Mouse (Mus musculus) liver, embryonic 11.5 days (tissue): ENCODE data around the gene Fam171b. TPM values are rescaled to one million over a fixed set of nuclear protein-coding genes. Genes with fewer than 3 reads are reported as not detected.

Experiments
- ATAC-seq: fragments of 200-750 bp; cut with Nextera tagmentation; replicated peaks from 2 replicates; pipeline ENCODE4 v1.8.0; 2017; ENCODE audit warnings: moderate number of reproducible peaks, mild to moderate bottlenecking, moderate TSS enrichment, moderate library complexity; ENCODE audit not compliant: low FRiP score
- DNase-seq: peaks from one replicate; pipeline ENCODE4 v3.0.0-alpha.2; 2017; ENCODE audit warnings: low spot score
- H3K27ac ChIP-seq: fragments of 300-500 bp; sonication (generic); 2 replicates; pipeline ENCODE4 v1.5.1; 2014; ENCODE audit warnings: mild to moderate bottlenecking, low read depth, low read length, control low read depth
- H3K27me3 ChIP-seq: fragments of 300-500 bp; sonication (generic); replicated peaks from 2 replicates; pipeline ENCODE4 v1.6.1; 2014; ENCODE audit warnings: low read length, mixed read lengths; ENCODE audit not compliant: control insufficient read depth, insufficient read depth
- H3K36me3 ChIP-seq: fragments of 300-500 bp; sonication (generic); 2 replicates; pipeline ENCODE4 v1.6.1; 2014; ENCODE audit warnings: mild to moderate bottlenecking, low read length, moderate library complexity, mixed read lengths; ENCODE audit not compliant: control insufficient read depth, insufficient read depth
- H3K4me1 ChIP-seq: fragments of 300-500 bp; sonication (generic); replicated peaks from 2 replicates; pipeline ENCODE4 v1.6.1; 2014; ENCODE audit warnings: low read length, mixed read lengths; ENCODE audit not compliant: control insufficient read depth, insufficient read depth
- H3K4me2 ChIP-seq: fragments of 300-500 bp; sonication (generic); 2 replicates; pipeline ENCODE4 v1.6.1; 2014; ENCODE audit warnings: mild to moderate bottlenecking, control low read depth, moderate library complexity
- H3K4me3 ChIP-seq: fragments of 300-500 bp; sonication (generic); 2 replicates; pipeline ENCODE4 v1.5.1; 2014; ENCODE audit warnings: low read depth, low read length, control low read depth
- H3K9ac ChIP-seq: fragments of 300-500 bp; sonication (generic); 2 replicates; pipeline ENCODE4 v1.6.1; 2014; ENCODE audit warnings: low read depth, low read length, control low read depth
- H3K9me3 ChIP-seq: fragments of 300-500 bp; sonication (generic); 2 replicates; pipeline ENCODE4 v1.6.1; 2016; ENCODE audit warnings: low read length, inconsistent platforms, mixed read lengths; ENCODE audit not compliant: control insufficient read depth
- WGBS: fragments of 180-500 bp; shearing (Covaris S2); extraction: QIAGEN DNeasy Blood & Tissue Kit; methylation state at CpG from one replicate; pipeline ENCODE4 v1.1.7; 2014; 5-methylcytosine and 5-hydroxymethylcytosine counted together
- polyA plus RNA-seq: library from polyadenylated mRNA; unstranded; fragments of >200 nt; fragmentation: Nextera tagmentation; extraction: Ambion mirVana; gene quantifications from 2 replicates; pipeline ENCODE4 v1.2.1, GENCODE M21; 2014

Fam171b gene
- polyA plus RNA-seq = 1.9 and 2.0 TPM in 2 replicates

DNA sequence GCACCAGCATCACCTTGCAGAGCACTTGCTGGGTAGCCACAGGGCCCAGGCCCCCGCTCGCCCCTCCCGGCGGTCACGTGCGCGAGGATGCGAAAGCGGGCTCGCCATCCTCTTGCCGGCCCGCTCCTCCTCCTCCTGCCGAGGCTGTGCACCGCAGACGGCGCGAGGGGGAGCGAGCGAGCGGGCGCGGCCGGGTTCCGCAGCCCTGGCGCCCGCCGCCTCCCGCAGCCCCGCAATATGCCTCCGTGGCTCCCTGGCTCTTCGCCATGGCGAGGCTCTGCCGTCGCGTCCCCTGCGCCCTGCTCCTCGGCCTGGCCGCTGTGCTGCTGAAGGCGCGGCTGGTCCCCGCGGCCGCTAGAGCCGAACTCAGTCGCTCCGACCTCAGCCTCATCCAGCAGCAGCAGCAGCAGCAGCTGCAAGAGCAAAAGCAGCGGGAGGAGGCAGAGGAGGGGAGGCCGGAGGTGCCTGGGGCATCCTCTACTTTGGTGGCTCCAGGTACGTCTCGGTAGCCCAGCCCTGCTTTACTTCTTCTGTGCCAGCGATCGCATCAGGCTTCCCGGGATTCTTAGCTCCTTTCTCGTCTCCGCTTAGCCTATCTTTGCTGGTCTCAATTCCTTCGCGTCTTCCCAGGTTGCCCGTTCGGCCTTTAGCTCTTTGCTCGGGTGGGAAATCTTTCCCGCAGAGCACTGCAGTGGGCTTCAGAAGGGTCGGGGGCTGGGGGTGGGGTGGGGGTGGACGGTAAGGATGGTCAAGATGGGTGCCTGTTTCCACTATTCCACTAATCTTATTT lies at the start of gene Fam171b:
Fam171b (plus strand) TSS at position 154 of the 790 bp plus-strand sequence.
- DNase-seq = peak; percentile 60
- peak within 1 kb of the TSS; percentile 79 for H3K4me2 ChIP-seq

DNA sequence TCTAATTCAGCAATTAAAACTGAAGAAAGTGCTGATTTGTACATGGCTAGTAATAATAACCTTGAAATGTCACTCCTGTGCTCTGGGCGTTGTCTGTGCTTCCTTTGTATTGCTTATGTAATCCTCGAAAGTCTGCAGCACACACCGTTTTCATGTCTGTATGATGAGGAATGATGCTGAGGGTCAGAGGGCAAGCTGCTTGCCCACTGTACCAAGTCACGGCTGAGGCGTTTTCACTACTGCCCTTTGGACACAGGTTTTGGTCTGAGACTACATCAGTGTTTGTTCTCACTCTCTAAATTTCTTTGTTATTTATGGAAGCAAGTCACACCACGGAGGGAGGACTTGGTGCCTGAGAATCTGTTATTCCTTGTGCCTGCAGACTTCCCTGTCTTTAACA lies 46.4 kb upstream of the Fam171b start:
- no peaks in the 10 kb centered on the region for H3K27me3 ChIP-seq
- no peak overlapping the region for H3K9ac ChIP-seq
- no peak overlapping the region for H3K27ac ChIP-seq
- no peak overlapping the region for H3K4me3 ChIP-seq
- H3K4me1 ChIP-seq = no peaks in the 10 kb centered on the region
- no peaks in the 10 kb centered on the region for H3K9me3 ChIP-seq
- no peak for ATAC-seq
- 72% methylated on average over 6 of the region's 6 CpGs for WGBS
- H3K4me2 ChIP-seq = no peak overlapping the region
- no peaks in the 10 kb centered on the region for H3K36me3 ChIP-seq
- DNase-seq = no peak

More for the DNA sequence above, at the start of gene Fam171b:
- Histone ChIP-seq H3K27ac (no peak within 1 kb of the TSS), H3K27me3 (peaks cover 27% of the 10 kb centered on the region), H3K9me3 (no peaks in the 10 kb centered on the region), H3K36me3 (no peaks in the 10 kb centered on the region), H3K4me3 (peak within 1 kb of the TSS; percentile 58), H3K9ac (peak within 1 kb of the TSS; percentile 42; the same call in 1 of the 2 replicates), H3K4me1 (no peaks in the 10 kb centered on the region)
- ATAC-seq = peak; percentile 82
- 1% methylated on average over 63 of the region's 63 CpGs for WGBS

DNA sequence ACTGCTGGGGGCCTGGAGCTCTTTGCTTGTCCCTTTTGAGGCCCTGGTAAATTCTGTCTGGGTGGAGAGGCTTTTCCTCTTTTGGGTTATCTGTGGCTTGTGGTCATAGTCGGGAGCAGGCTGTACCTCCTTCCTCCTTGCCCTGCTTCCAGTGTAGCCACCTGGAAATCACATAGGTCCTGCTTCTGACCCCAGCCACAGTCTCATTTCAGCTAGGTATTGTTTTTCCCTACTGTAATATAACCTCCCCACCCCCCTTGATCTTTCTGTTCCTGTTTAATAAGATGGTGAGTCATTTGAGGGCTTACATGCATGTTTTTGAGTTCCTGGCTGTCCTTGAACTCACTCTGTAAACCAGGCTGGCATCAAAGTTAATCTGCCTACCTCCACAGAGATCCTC lies 45.6 kb upstream of the Fam171b start:
- Histone ChIP-seq H3K9me3 (no peaks in the 10 kb centered on the region), H3K9ac (no peak overlapping the region), H3K36me3 (no peaks in the 10 kb centered on the region), H3K4me3 (no peak overlapping the region), H3K4me2 (no peak overlapping the region), H3K27ac (no peak overlapping the region), H3K4me1 (no peaks in the 10 kb centered on the region), H3K27me3 (no peaks in the 10 kb centered on the region)
- WGBS = 40% methylated on average over 1 of the region's 1 CpGs
- no peak for DNase-seq
- no peak for ATAC-seq

DNA sequence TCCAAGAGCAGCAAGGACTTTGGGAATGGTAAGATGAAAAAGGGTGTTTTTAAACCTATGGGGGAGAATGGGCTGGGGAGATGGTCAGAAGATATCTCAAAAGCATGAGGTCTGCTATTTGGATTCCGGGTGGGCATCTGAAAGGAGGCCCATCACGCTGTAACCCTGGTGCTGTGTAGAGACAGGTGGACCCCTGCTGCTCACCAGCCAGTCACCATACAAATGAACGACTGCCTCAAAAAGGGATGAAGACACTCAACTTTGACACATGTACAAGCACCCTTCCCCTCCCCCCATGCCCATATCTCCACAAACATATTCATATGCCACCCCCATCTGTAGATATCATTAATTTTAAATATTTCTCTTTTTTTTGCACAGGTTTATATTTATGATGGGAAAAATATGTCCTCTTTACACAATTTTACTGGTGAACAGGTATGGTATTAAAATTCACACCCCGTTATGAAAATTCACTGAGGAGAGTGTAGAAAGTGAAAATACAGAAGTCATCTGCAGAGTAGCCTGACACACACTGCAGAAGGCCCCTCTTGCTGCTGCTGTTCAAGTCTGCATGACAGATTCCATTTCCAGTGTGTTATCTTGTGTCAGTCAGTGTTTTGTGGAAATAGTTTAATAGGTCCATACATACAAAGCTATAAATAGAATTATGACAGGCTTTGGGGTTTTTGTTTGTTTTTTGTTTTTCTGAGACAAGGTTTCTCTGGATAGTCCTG lies 44.0 kb upstream of the Fam171b start:
- WGBS = 88% methylated on average over 4 of the region's 4 CpGs
- H3K4me2 ChIP-seq = no peak overlapping the region
- no peak for DNase-seq
- no peaks in the 10 kb centered on the region for H3K9me3 ChIP-seq
- no peak overlapping the region for H3K4me3 ChIP-seq
- no peaks in the 10 kb centered on the region for H3K4me1 ChIP-seq
- ATAC-seq = no peak
- no peak overlapping the region for H3K27ac ChIP-seq
- no peak overlapping the region for H3K9ac ChIP-seq
- H3K27me3 ChIP-seq = no peaks in the 10 kb centered on the region
- H3K36me3 ChIP-seq = peaks cover 7% of the 10 kb centered on the region; the same call in 1 of the 2 replicates

DNA sequence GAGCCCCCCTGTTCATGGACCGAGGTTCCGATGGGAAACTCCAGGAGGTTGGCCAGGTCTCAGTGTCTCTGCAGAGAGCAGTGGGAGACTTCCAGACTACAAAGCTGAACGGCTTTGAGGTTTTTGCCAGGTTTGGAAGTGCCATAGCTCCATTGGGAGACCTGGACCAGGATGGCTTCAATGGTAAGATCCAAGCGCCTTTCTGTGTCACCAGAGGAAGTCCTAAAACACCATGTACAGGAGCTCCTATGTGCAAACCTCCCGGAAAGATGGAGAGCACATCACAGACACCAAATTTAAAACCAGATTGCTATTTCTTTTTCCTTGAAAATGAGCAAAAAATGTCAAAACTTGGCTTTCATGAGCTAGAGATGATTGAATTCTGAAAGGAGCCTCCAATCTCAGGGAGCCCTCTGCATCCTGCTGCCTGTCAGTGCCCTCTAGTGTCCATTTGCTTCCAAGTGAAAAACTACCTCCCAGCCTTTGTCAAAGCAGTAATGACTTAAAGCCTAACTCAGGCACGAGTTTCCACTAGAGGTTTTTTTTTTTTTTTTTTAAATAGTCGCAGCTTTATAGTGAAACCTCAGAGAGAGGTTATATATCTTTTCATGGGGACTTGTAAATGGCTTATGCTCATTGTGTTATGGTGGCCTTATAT lies 41.2 kb upstream of the Fam171b start:
- H3K36me3 ChIP-seq = peaks cover 7% of the 10 kb centered on the region; the same call in 1 of the 2 replicates
- no peak overlapping the region for H3K9ac ChIP-seq
- H3K4me1 ChIP-seq = no peaks in the 10 kb centered on the region
- H3K9me3 ChIP-seq = no peaks in the 10 kb centered on the region
- H3K27me3 ChIP-seq = no peaks in the 10 kb centered on the region
- ATAC-seq = no peak
- no peak overlapping the region for H3K4me3 ChIP-seq
- 60% methylated on average over 7 of the region's 7 CpGs for WGBS
- DNase-seq = no peak
- H3K27ac ChIP-seq = no peak overlapping the region
- H3K4me2 ChIP-seq = no peak overlapping the region

DNA sequence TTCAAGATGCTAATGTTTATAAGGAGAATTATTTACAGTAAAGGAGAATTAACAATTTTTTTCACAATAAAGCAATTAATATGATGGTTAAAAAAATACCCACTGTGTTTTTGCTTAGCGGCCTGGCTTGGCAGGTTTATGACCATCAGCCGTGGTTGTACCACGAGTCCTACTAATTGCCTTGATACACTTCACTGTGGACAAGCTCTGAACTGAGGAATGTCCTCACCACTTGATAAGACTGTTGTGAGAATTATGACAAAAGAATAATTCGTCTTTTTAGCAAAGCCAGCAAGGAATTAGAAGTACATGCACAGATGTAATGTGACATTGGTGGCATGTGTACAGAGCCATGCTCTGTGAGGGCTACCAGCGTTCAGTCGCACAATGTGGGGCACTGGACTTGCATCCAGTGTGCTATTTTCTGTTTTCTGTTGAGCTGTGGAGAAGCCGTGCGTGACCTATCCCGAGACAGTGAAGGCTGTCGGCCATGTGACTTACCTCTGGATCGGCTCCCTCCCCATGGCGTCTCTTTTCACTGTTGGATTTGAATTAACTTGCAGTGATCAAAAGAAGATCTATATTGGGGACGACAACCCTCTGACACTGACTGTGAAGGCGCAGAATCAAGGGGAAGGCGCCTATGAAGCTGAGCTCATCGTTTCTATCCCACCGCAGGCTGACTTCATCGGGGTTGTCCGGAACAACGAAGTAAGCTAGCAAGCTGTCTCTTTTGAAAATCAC lies 20.9 kb upstream of the Fam171b start:
- 91% methylated on average over 20 of the region's 20 CpGs for WGBS
- DNase-seq = no peak

DNA sequence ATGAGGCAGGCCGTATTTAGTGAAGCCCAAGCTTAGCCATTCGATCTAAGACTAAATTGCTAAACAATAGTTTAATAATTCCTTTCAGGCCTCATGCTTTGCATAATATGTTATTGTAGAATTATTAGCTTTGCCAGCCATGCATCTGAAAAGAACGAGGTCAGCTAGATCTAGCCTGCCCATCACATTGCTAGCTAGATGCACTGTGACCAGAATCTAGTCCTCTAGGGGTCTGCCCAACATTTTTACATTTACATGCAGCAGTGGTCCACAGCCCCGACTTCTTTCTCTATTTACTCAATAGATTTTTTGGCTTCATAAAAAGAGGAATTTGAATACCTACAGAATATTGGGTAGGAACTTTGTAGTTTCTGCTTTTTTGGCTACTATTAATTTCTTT lies 20.3 kb upstream of the Fam171b start:
- DNase-seq (no peak), ATAC-seq (no peak)
- peaks cover 10% of the 10 kb centered on the region; the same call in 1 of the 2 replicates for H3K36me3 ChIP-seq
- no peak overlapping the region for H3K4me3 ChIP-seq
- H3K4me1 ChIP-seq = no peaks in the 10 kb centered on the region
- H3K27ac ChIP-seq = no peak overlapping the region
- no peak overlapping the region for H3K9ac ChIP-seq
- no peaks in the 10 kb centered on the region for H3K27me3 ChIP-seq
- WGBS = 88% methylated on average over 4 of the region's 4 CpGs
- no peak overlapping the region for H3K4me2 ChIP-seq
- no peaks in the 10 kb centered on the region for H3K9me3 ChIP-seq

More for the DNA sequence above, 20.9 kb upstream of the Fam171b start:
- H3K9me3 ChIP-seq = no peaks in the 10 kb centered on the region
- H3K4me2 ChIP-seq = no peak overlapping the region
- no peaks in the 10 kb centered on the region for H3K4me1 ChIP-seq
- H3K36me3 ChIP-seq = peaks cover 10% of the 10 kb centered on the region; the same call in 1 of the 2 replicates
- H3K9ac ChIP-seq = no peak overlapping the region
- H3K27ac ChIP-seq = no peak overlapping the region
- no peak overlapping the region for H3K4me3 ChIP-seq
- no peaks in the 10 kb centered on the region for H3K27me3 ChIP-seq
- no peak for ATAC-seq

DNA sequence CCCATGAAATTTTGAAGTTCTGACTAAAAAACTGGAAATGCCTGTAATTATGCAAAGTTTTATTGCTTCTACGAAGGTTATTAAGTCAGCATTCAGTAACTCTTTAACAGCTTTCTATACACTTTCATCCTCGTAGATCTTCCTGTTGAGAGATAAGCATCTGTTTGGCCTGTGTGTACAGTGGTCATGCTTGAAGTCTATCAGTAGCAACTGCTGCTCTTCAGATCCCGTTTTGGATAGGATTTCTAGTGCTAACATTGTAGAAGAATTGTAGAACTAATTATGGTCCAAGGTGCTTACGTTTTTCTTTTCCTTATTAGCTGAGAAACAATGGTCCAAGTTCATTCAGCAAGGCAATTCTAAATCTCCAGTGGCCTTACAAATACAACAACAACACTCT lies 16.7 kb upstream of the Fam171b start:
- peaks cover 6% of the 10 kb centered on the region; the same call in 1 of the 2 replicates for H3K36me3 ChIP-seq
- 77% methylated on average over 4 of the region's 4 CpGs for WGBS

More for the DNA sequence above, 16.7 kb upstream of the Fam171b start:
- DNase-seq = no peak
- Histone ChIP-seq H3K27me3 (no peaks in the 10 kb centered on the region), H3K4me3 (no peak overlapping the region), H3K9me3 (no peaks in the 10 kb centered on the region), H3K4me1 (no peaks in the 10 kb centered on the region), H3K4me2 (no peak overlapping the region), H3K27ac (no peak overlapping the region), H3K9ac (no peak overlapping the region)
- ATAC-seq = no peak
